Mouse (Mus musculus) MEL (cell line): ENCODE measurements at regions not wholly inside any gene's neighbourhood (a gene's known extent, or its start where the extent isn't known, plus 50 kb on each side); places are given as distances from the start of the nearest gene placed in this dataset.

ENCODE experiments used
- CTCF ChIP-seq, 3 experiments: IDR thresholded peaks in 2 of 3; conservative IDR thresholded peaks in 1 of 3; 2 replicates each; pipeline ENCODE4 v1.5.1; 2011 to 2012; ENCODE audit warnings: low read length in 3 of 3, low read depth in 2 of 3, mild to moderate bottlenecking in 2 of 3, improper control_type of control experiment in 1 of 3, inconsistent platforms in 1 of 3, mixed read lengths in 1 of 3, moderate library complexity in 1 of 3; ENCODE audit not compliant: control insufficient read depth in 1 of 3, insufficient read depth in 1 of 3, poor library complexity in 1 of 3, severe bottlenecking in 1 of 3
- EP300 ChIP-seq, 2 experiments: IDR thresholded peaks; 2 replicates each; pipeline ENCODE4 v1.6.1; 2011; ENCODE audit warnings: improper control_type of control experiment in 2 of 2, low read length in 2 of 2, low read depth in 1 of 2, mild to moderate bottlenecking in 1 of 2
- NELFE ChIP-seq: IDR thresholded peaks from 2 replicates; pipeline ENCODE4 v1.6.1; 2011; ENCODE audit warnings: low read depth, low read length, improper control_type of control experiment
- POLR2A ChIP-seq, 2 experiments: IDR thresholded peaks; 2 replicates each; pipeline ENCODE4 v1.6.1; 2011 to 2012; ENCODE audit warnings: low read length in 2 of 2, mild to moderate bottlenecking in 2 of 2, control low read depth in 1 of 2, improper control_type of control experiment in 1 of 2, low read depth in 1 of 2, moderate library complexity in 1 of 2; ENCODE audit not compliant: control insufficient read depth in 1 of 2, insufficient read depth in 1 of 2, poor library complexity in 1 of 2
- USF2 ChIP-seq, 2 experiments: IDR thresholded peaks; 2 replicates each; pipeline ENCODE4 v1.6.1; 2011 to 2012; ENCODE audit warnings: improper control_type of control experiment in 2 of 2, low read length in 2 of 2, borderline replicate concordance in 1 of 2, inconsistent platforms in 1 of 2, low read depth in 1 of 2, mild to moderate bottlenecking in 1 of 2; ENCODE audit not compliant: insufficient read depth in 1 of 2
- ZKSCAN1 ChIP-seq: IDR thresholded peaks from 2 replicates; pipeline ENCODE4 v1.6.1; 2012; ENCODE audit warnings: low read depth, mild to moderate bottlenecking, inconsistent platforms, low read length, improper control_type of control experiment, moderate library complexity

- TF ChIP-seq ZKSCAN1 (no peak), POLR2A (IDR thresholded peaks at IDR 0.05; ENCODE audit: control insufficient read depth in 1 of 2, insufficient read depth in 1 of 2, low read depth in 1 of 2, low read length in 2 of 2, poor library complexity in 1 of 2) (no peak), CTCF (IDR thresholded peaks at IDR 0.05 in 2 of 3, conservative IDR thresholded peaks at IDR 0.05 in 1 of 3; ENCODE audit: control insufficient read depth in 1 of 3, insufficient read depth in 1 of 3, low read depth in 2 of 3, low read length in 3 of 3, poor library complexity in 1 of 3, severe bottlenecking in 1 of 3) (no peak), EP300 (IDR thresholded peaks at IDR 0.05; ENCODE audit: low read depth in 1 of 2, low read length in 2 of 2) (no peak), USF2 (IDR thresholded peaks at IDR 0.05; ENCODE audit: borderline replicate concordance in 1 of 2, insufficient read depth in 1 of 2, low read depth in 1 of 2, low read length in 2 of 2) (no peak), NELFE (no peak)
Measured at GRCm38 (mm10) chr10:8978595-8978994, 92.7 kb upstream of the Sash1 start.
